Mouse (Mus musculus) gonadal fat pad, adult 2 months (tissue): ENCODE results near the gene Prdx2. TPM values are rescaled to one million over a fixed set of nuclear protein-coding genes. Genes with fewer than 3 reads are reported as not detected.

Experiments used
- DNase-seq: peaks from one replicate; pipeline ENCODE4 v3.0.0-alpha.2; 2012; ENCODE audit warnings: low read depth
- polyA plus RNA-seq: library from polyadenylated mRNA; depleted of rRNA; stranded (reverse); fragments of >200 nt; gene quantifications from 2 replicates; pipeline ENCODE4 v1.2.3, GENCODE M21; 2012; rRNA removed

Prdx2 gene
- 191 and 202 TPM in 2 replicates for polyA plus RNA-seq

GRCm38 (mm10) chr8:84969241-84970134 is at the start of gene Prdx2, which contains the start of the genes Gm49661 and Rnaseh2a:
Gene Prdx2 (plus strand): TSS chr8:84969587.
Gene Gm49661 (minus strand): TSS chr8:84969433.
Gene Rnaseh2a (minus strand): TSS chr8:84969767.
- no peak for DNase-seq

GRCm38 (mm10) chr8:84921596-84921995 is 47.8 kb upstream of the Prdx2 start:
- no peak for DNase-seq

GRCm38 (mm10) chr8:84925557-84925956 is 43.8 kb upstream of the Prdx2 start:
- no peak for DNase-seq

- DNase-seq, result no peak
Measured at GRCm38 (mm10) chr8:84927513-84927912, 41.9 kb upstream of the Prdx2 start.

- DNase-seq, result no peak
Measured at GRCm38 (mm10) chr8:84928456-84929306, 40.7 kb upstream of the Prdx2 start.

GRCm38 (mm10) chr8:84930582-84930981 is 38.8 kb upstream of the Prdx2 start:
- DNase-seq, result no peak

- DNase-seq, result no peak
Measured at GRCm38 (mm10) chr8:84933767-84934559, 35.4 kb upstream of the Prdx2 start.

GRCm38 (mm10) chr8:84934860-84935259 is 34.5 kb upstream of the Prdx2 start:
- no peak for DNase-seq

GRCm38 (mm10) chr8:84935489-84935888 is 33.9 kb upstream of the Prdx2 start:
- DNase-seq, result no peak

GRCm38 (mm10) chr8:84936041-84936961 is 33.1 kb upstream of the Prdx2 start:
- no peak for DNase-seq

- DNase-seq, result no peak
Measured at GRCm38 (mm10) chr8:84936962-84937546, 32.3 kb upstream of the Prdx2 start, which contains the start of gene Mast1. Gene Mast1 (minus strand): TSS chr8:84937359.

- DNase-seq, result no peak
Measured at GRCm38 (mm10) chr8:84937620-84938485, 31.5 kb upstream of the Prdx2 start.

GRCm38 (mm10) chr8:84943699-84944098 is 25.7 kb upstream of the Prdx2 start:
- DNase-seq, result no peak

- no peak for DNase-seq
Measured at GRCm38 (mm10) chr8:84944478-84945160, 24.8 kb upstream of the Prdx2 start.

GRCm38 (mm10) chr8:84945235-84945632 is 24.2 kb upstream of the Prdx2 start:
- no peak for DNase-seq

GRCm38 (mm10) chr8:84945633-84946527 is 23.5 kb upstream of the Prdx2 start:
- no peak for DNase-seq

GRCm38 (mm10) chr8:84946528-84947240 is 22.7 kb upstream of the Prdx2 start, which contains the start of gene Rtbdn:
Gene Rtbdn (plus strand): TSS chr8:84946991.
- DNase-seq, result no peak
